Mouse (Mus musculus): Measurements from ENCODE around the gene Rab25. TPM values are rescaled to one million over a fixed set of nuclear protein-coding genes. Genes with fewer than 3 reads are reported as not detected.

The Rab25 gene
- polyA plus RNA-seq, 1 experiment from 2014 or later: 14.2 TPM

DNA sequence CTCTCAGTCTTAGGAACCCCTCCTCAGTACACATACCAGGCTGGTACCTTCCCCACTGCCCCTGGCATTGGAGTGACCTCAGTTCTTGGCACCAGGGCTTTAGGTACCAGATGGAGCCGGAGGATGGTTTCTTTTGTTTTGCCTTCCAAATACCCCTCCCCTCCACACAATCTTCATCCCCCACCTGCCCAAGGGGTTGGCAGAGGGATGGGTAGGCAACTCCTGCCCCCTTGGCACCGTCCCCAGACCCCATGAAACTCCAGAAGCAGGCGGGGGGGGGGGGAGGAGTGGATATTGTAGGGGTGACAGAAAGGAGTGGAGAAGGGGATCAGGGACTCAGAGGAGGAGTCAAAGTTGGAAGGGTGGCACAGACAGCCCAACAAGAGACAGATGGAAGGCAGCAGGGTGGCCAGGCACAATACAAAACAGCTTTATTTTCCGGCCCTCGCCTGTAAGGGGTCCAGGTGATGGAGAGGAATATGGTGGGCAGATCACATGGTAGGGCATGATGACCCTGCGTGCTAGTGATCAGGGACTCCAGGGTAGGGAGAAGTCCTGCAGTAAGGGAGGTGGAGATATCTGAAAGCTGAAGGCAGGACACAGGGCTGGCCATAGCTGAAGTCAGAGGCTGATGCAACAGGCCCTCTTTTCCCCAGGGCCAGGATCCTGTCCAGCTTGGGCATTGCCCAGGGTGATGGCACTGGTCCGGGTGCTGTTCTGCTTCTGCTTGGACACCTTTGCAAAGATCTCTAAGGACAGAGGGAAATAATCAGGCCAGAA lies 6.3 kb downstream of the Rab25 start:
- no peak overlapping the region for H3K4me3 ChIP-seq (ENCODE audit: low read length)

DNA sequence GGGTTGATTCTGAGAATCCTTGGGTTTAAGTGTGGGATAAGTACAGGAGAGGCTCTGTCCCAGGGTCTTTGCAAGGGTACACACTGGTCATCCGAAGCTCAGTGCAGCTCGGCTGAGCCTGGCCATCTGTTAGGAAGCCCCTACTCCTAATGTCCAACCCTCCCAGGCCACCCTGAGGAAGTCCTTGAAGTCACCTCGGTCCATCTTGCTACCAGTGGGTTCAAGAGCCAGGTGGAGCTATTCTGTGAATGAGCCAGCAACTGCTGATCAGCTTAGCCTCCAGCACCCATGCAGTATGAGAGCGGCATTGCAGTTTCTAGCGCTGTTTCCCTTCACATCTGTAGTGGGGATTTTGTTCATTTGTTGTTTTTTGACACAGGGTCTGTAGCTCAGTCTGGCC lies 8.0 kb downstream of the Rab25 start:
- H3K9ac ChIP-seq (ENCODE audit: low read depth, low read length): no peak overlapping the region
- H3K36me3 ChIP-seq (ENCODE audit: control insufficient read depth, insufficient read depth, low read length): peaks cover 48% of the 10 kb centered on the region
- H3K27me3 ChIP-seq (ENCODE audit: control insufficient read depth, insufficient read depth, low read length): no peaks in the 10 kb centered on the region
- WGBS: 60% methylated on average over 5 of the region's 5 CpGs
- H3K27ac ChIP-seq (ENCODE audit: low read depth, low read length): no peak overlapping the region
- ATAC-seq (ENCODE audit: low FRiP score, low TSS enrichment): no peak
- H3K4me2 ChIP-seq (replicated peaks; ENCODE audit: low read depth, low read length): no peak overlapping the region
- H3K9me3 ChIP-seq (ENCODE audit: control insufficient read depth, low read length): no peaks in the 10 kb centered on the region
- H3K4me3 ChIP-seq (ENCODE audit: low read length): no peak overlapping the region
- H3K4me1 ChIP-seq (ENCODE audit: control insufficient read depth, insufficient read depth, low read length): peaks cover 39% of the 10 kb centered on the region

More for the DNA sequence above, 6.3 kb downstream of the Rab25 start:
- Histone ChIP-seq H3K9me3 (ENCODE audit: control insufficient read depth, low read length) (no peaks in the 10 kb centered on the region), H3K27me3 (ENCODE audit: control insufficient read depth, insufficient read depth, low read length) (no peaks in the 10 kb centered on the region), H3K4me1 (ENCODE audit: control insufficient read depth, insufficient read depth, low read length) (peaks cover 22% of the 10 kb centered on the region), H3K4me2 (replicated peaks; ENCODE audit: low read depth, low read length) (no peak overlapping the region), H3K36me3 (ENCODE audit: control insufficient read depth, insufficient read depth, low read length) (peaks cover 37% of the 10 kb centered on the region), H3K9ac (ENCODE audit: low read depth, low read length) (no peak overlapping the region), H3K27ac (ENCODE audit: low read depth, low read length) (no peak overlapping the region)
- WGBS: 72% methylated on average over 6 of the region's 7 CpGs
- no peak for ATAC-seq (ENCODE audit: low FRiP score, low TSS enrichment)

DNA sequence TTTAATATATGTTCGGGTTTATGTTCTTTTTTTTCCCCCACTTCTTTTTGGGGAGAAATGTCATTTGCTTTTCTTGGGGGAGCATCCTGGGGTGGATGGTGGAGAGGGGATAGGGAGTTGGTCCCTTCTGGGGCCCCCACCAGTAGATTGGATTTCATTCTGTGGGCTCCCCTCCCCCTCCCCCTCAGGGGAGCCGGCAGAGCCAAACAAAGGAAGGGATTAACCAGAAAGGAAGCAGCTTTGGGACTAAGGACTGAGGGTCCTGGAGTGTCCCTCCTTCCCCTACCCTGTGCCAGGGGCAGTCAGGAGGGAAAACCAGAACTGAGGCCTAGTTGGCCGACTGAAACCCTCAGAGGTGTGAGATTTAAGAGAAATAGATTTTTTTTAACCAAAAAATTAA lies 8.7 kb downstream of the Rab25 start:
- Histone ChIP-seq H3K27ac (ENCODE audit: low read depth, low read length) (no peak overlapping the region), H3K4me3 (ENCODE audit: low read length) (no peak overlapping the region), H3K9me3 (ENCODE audit: control insufficient read depth, low read length) (no peaks in the 10 kb centered on the region), H3K36me3 (ENCODE audit: control insufficient read depth, insufficient read depth, low read length) (peaks cover 48% of the 10 kb centered on the region), H3K4me2 (replicated peaks; ENCODE audit: low read depth, low read length) (no peak overlapping the region), H3K9ac (ENCODE audit: low read depth, low read length) (no peak overlapping the region), H3K4me1 (ENCODE audit: control insufficient read depth, insufficient read depth, low read length) (peaks cover 46% of the 10 kb centered on the region), H3K27me3 (ENCODE audit: control insufficient read depth, insufficient read depth, low read length) (no peaks in the 10 kb centered on the region)
- 25% methylated on average over 3 of the region's 3 CpGs for WGBS
- ATAC-seq (ENCODE audit: low FRiP score, low TSS enrichment): no peak

DNA sequence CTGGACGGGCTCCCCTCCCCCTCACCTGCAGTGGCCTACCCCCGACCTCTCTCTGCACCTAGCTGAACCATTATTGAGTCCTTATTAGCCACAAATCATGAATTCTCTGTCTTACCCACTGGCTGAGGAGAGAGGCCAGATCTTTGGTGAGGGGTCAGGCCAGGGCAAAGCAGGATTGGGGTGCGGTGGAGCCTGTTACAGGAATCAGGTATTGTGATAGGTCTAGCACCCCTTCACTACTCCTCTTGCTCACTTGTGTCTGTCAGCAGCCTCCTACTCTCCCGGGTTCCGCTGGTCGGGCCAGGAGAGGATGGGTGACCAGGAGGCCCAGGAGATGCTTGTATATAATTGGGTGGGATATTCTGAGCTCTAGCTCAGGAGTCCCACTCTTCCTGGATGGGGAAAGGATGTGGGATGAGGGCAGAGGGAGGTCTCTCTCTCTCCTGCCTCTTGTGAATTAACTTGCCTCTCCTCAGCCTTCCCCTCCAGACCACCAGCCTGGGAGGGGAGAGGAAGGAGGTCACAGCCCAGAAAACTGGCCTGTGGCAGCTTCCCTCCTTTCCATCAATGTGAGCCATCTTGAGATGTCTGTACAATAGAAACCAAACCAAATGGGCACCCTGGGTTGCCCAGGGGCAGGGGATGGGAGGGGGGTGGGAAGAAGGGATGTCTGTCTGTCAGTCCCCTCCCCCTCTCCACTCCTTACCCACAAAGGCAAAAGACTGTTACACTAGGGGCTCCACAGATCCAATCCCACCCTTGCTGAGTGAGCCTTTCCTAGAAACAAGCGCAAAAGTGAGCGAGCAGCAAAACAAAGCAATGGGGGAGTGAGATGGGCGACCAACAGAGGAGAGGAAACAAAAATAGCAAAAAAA lies 9.6 kb downstream of the Rab25 start:
- H3K4me2 ChIP-seq (replicated peaks; ENCODE audit: low read depth, low read length): no peak overlapping the region
- no peak overlapping the region for H3K9ac ChIP-seq (ENCODE audit: low read depth, low read length)
- H3K4me3 ChIP-seq (ENCODE audit: low read length): no peak overlapping the region
- 45% methylated on average over 9 of the region's 9 CpGs for WGBS
- H3K9me3 ChIP-seq (ENCODE audit: control insufficient read depth, low read length): no peaks in the 10 kb centered on the region
- peaks cover 54% of the 10 kb centered on the region for H3K4me1 ChIP-seq (ENCODE audit: control insufficient read depth, insufficient read depth, low read length)
- no peaks in the 10 kb centered on the region for H3K27me3 ChIP-seq (ENCODE audit: control insufficient read depth, insufficient read depth, low read length)
- ATAC-seq (ENCODE audit: low FRiP score, low TSS enrichment): no peak
- peaks cover 48% of the 10 kb centered on the region for H3K36me3 ChIP-seq (ENCODE audit: control insufficient read depth, insufficient read depth, low read length)
- no peak overlapping the region for H3K27ac ChIP-seq (ENCODE audit: low read depth, low read length)

GRCm38 (mm10) chr3:88537146-88537545 lies 11.0 kb downstream of the Rab25 start:
- no peak for ATAC-seq (ENCODE audit: low FRiP score, low TSS enrichment)
- Histone ChIP-seq H3K9me3 (ENCODE audit: control insufficient read depth, low read length) (no peaks in the 10 kb centered on the region), H3K4me3 (ENCODE audit: low read length) (peak overlapping the region; percentile 93; the same call in 1 of the 2 replicates), H3K9ac (ENCODE audit: low read depth, low read length) (0 out of 2 replicates have a peak overlapping the region, but pooled peaks have one; percentile 28), H3K27me3 (ENCODE audit: control insufficient read depth, insufficient read depth, low read length) (no peaks in the 10 kb centered on the region), H3K36me3 (ENCODE audit: control insufficient read depth, insufficient read depth, low read length) (peaks cover 48% of the 10 kb centered on the region), H3K27ac (ENCODE audit: low read depth, low read length) (no peak overlapping the region), H3K4me1 (ENCODE audit: control insufficient read depth, insufficient read depth, low read length) (peaks cover 54% of the 10 kb centered on the region), H3K4me2 (replicated peaks; ENCODE audit: low read depth, low read length) (peak overlapping the region; percentile 94)
- WGBS: 62% methylated on average over 6 of the region's 6 CpGs

GRCm38 (mm10) chr3:88536103-88536930 lies 11.8 kb downstream of the Rab25 start:
- Histone ChIP-seq H3K27me3 (ENCODE audit: control insufficient read depth, insufficient read depth, low read length) (no peaks in the 10 kb centered on the region), H3K9ac (ENCODE audit: low read depth, low read length) (peak overlapping the region; percentile 50; the same call in 1 of the 2 replicates), H3K4me3 (ENCODE audit: low read length) (peak overlapping the region; percentile 93), H3K9me3 (ENCODE audit: control insufficient read depth, low read length) (no peaks in the 10 kb centered on the region), H3K4me2 (replicated peaks; ENCODE audit: low read depth, low read length) (peak overlapping the region; percentile 94), H3K4me1 (ENCODE audit: control insufficient read depth, insufficient read depth, low read length) (peaks cover 54% of the 10 kb centered on the region), H3K36me3 (ENCODE audit: control insufficient read depth, insufficient read depth, low read length) (peaks cover 48% of the 10 kb centered on the region), H3K27ac (ENCODE audit: low read depth, low read length) (0 out of 2 replicates have a peak overlapping the region, but pooled peaks have one; percentile 39)
- 0 out of 2 replicates have a peak, but pooled peaks have one; percentile 6 for ATAC-seq (ENCODE audit: low FRiP score, low TSS enrichment)
- 5% methylated on average over 64 of the region's 64 CpGs for WGBS

DNA sequence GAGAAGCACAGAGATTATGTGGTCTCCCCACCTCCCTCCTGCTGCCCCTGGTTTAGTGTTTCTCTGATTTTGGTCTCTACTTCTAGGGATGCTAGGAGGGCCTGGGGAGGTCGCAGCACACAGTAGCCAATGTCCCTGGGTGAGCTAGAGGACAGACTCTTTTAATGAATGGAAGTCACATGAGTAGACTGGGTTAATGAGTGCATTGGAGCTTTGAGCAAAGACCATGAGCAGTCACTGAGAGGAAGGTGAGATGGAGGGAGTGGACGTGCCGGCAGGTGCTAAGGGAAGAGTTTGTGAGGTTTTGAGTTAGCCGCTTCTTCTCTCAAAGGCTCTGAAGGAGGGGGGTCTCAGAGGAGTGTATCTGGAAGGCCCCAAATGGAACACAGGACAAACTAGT lies 12.6 kb downstream of the Rab25 start:
- H3K4me2 ChIP-seq (replicated peaks; ENCODE audit: low read depth, low read length): peak overlapping the region; percentile 94
- H3K4me1 ChIP-seq (ENCODE audit: control insufficient read depth, insufficient read depth, low read length): peaks cover 55% of the 10 kb centered on the region
- 32% methylated on average over 4 of the region's 4 CpGs for WGBS
- H3K27ac ChIP-seq (ENCODE audit: low read depth, low read length): peak overlapping the region; percentile 6; the same call in 1 of the 2 replicates
- no peak for ATAC-seq (ENCODE audit: low FRiP score, low TSS enrichment)
- H3K36me3 ChIP-seq (ENCODE audit: control insufficient read depth, insufficient read depth, low read length): peaks cover 43% of the 10 kb centered on the region
- H3K4me3 ChIP-seq (ENCODE audit: low read length): peak overlapping the region; percentile 93
- no peaks in the 10 kb centered on the region for H3K27me3 ChIP-seq (ENCODE audit: control insufficient read depth, insufficient read depth, low read length)
- H3K9me3 ChIP-seq (ENCODE audit: control insufficient read depth, low read length): no peaks in the 10 kb centered on the region
- peak overlapping the region; percentile 99; the same call in 1 of the 2 replicates for H3K9ac ChIP-seq (ENCODE audit: low read depth, low read length)

GRCm38 (mm10) chr3:88535005-88535404 lies 13.1 kb downstream of the Rab25 start:
- Histone ChIP-seq H3K36me3 (ENCODE audit: control insufficient read depth, insufficient read depth, low read length) (peaks cover 38% of the 10 kb centered on the region), H3K4me2 (replicated peaks; ENCODE audit: low read depth, low read length) (peak overlapping the region; percentile 94), H3K9ac (ENCODE audit: low read depth, low read length) (peak overlapping the region; percentile 99; the same call in 1 of the 2 replicates), H3K4me3 (ENCODE audit: low read length) (peak overlapping the region; percentile 93), H3K4me1 (ENCODE audit: control insufficient read depth, insufficient read depth, low read length) (peaks cover 59% of the 10 kb centered on the region), H3K9me3 (ENCODE audit: control insufficient read depth, low read length) (no peaks in the 10 kb centered on the region), H3K27me3 (ENCODE audit: control insufficient read depth, insufficient read depth, low read length) (no peaks in the 10 kb centered on the region), H3K27ac (ENCODE audit: low read depth, low read length) (peak overlapping the region; percentile 6; the same call in 1 of the 2 replicates)
- 15% methylated on average over 3 of the region's 3 CpGs for WGBS
- no peak for ATAC-seq (ENCODE audit: low FRiP score, low TSS enrichment)
